Mouse (Mus musculus) heart, postnatal 0 days (tissue): ENCODE measurements around the gene Cdkal1.

ENCODE experiments used
- CTCF ChIP-seq: IDR thresholded peaks from 2 replicates; pipeline ENCODE4 v1.5.1; 2016; ENCODE audit warnings: antibody characterized with exemption, control low read depth, low read depth
- EP300 ChIP-seq: IDR thresholded peaks from 2 replicates; pipeline ENCODE4 v1.6.1; 2016; ENCODE audit warnings: antibody characterized with exemption, low read depth

DNA sequence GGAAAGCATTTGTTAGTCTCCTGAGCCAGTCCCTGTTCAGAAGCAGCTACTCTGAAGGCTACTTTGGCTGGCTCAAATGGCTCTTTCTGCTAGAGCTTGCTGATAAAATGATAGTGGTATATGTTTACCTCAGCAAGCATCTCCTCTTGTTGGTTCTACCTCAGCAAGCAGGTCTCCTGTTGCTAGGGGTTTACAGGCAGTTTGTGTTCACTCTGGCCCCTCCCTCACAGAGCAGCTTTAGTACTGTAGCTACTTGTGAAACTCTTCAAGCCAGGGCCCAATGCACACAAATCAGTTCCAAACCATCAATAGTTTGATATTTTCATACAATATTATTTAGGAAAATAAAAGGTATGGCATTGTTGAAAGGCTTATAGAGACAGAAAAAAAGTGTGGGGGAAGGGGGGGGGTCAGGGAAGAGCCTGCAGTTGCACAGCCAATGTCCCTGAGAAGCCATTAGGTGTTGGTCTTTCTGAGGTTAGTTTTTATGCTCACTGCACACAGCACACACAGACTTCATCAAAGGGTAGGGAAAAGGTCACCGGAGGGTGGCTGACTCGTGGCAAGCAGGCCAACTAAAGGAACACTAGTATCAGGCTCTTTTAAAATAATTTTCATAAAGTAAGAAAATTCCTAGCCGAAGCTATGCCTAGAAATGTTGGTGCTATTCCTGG, 499.9 kb downstream of the Cdkal1 start:
- TF ChIP-seq CTCF: no peak
- TF ChIP-seq EP300: no peak
